Mouse (Mus musculus): ENCODE data around the gene Card9. TPM values are rescaled to one million over a fixed set of nuclear protein-coding genes. Genes with fewer than 3 reads are reported as not detected.

Gene Card9
- total RNA-seq, 1 experiment from 2014 or later = 106 TPM

DNA sequence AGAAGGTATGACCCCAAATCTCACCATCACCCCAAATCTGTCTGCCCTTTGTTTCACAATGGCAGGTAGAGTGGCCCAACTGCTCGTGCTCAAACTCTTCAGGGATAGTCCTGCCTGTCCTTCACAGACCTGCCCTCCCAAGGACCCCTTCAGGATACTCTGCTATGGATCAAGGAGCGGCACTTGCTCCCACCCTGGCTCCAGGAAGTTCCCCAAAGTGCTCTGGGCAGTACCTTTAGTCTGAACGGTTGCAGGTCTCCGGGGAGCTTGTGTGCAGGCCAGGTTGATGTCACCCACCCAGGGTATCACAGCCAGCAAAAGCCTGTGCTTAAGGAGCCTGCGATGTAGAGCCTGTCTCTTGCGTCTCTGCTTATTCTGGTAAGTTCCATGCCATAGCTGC, 7.2 kb upstream of the Card9 start:
- no peak for ATAC-seq (replicated peaks; ENCODE audit: insufficient number of reproducible peaks, low FRiP score, low TSS enrichment, poor library complexity, severe bottlenecking)

DNA sequence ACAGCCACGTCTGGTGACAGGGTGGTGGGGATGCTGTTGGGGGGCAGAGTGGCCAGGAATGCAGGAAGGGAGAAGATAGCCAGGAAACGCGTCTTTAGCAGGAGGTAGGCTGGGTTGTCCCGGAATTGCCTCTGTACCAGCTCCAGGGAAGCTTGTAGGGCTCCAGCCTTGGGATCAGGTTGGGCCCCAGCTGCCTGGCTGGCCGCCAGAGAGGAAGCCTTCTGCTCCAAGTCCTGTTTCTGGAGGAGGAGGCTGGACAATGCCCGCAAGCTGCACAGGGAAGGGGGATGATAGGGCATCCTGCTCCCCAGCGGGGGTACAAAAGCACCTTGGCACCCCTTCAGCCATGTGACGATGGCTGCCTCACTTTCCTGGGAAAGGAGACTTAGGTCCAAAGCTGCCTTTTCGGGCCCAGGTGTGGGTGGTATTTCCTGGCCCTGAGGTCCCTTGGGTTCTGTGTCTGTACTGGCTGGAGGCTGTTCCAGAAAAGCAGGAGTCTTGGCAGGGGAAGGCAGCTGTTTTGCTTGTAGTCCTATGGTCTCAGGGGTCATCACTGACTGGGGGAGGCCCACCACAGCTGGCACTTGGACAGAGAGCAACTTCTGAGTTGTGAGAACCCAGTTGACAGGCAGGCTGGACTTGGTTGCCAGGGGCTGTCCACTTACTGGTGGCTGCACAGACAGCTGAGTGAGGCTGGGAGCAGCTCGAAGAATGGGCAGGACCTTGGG, 4.2 kb upstream of the Card9 start:
- ATAC-seq (replicated peaks; ENCODE audit: insufficient number of reproducible peaks, low FRiP score, low TSS enrichment, poor library complexity, severe bottlenecking) = no peak

DNA sequence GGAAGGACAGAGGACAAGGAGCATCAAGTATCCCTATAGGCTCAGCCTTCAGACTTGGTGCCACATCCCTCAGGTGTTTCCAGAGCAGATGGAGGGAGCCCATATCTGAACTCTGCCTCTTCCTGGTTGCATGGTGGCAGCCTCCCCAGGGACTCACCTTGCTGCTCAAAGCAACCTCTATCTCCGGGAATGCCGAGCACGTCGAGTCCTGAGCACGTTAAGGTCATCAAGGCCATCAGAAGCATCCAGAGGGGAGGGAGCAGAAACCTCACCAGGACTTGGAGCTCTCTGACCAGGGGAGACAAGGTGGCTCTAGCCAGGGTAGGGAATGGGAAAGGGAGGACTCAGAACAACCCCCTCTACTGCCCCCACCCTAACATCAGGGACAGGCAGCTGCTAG, 2.8 kb upstream of the Card9 start:
- ATAC-seq (replicated peaks; ENCODE audit: insufficient number of reproducible peaks, low FRiP score, low TSS enrichment, poor library complexity, severe bottlenecking) = no peak

DNA sequence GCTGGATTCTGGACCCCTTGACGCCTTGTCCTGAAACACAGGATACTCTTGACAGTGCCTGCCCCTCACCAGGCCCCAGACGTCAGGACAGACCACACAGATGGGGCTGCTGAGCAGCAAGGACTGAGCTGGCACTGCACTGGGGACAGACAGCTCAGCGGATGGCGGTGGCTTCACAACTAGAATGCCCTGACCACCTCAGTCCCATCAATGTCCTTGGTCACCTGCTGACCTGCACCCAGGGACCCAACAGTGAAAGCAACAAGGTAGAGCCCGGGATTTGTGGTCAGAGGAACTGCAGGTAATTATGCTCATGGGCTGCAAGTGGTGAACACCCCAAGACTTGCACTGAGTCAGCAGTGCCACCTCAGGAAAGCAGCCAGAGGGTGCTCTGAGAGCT, 2.3 kb upstream of the Card9 start:
- ATAC-seq (replicated peaks; ENCODE audit: insufficient number of reproducible peaks, low FRiP score, low TSS enrichment, poor library complexity, severe bottlenecking) = no peak

DNA sequence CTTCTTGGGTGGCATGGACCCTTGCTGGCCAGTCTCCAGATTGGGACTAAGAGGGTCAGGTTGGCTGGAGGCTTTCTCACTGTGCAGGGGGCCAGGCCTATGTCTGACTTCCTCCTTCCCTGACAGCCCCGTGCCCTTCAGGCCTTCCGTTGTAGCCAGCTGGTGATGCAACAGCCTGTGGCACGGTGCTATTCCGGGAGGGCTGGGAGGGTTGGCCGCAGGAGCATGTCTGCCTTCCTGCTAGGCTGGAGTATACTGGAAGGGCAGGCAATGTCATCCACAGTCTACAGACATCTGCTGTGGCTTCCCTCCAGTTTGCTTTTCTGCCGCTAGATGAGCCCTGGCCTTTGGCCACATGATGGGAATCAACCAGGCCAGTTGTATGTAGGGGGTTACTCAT, 735 bp downstream of the Card9 start:
- peak; percentile 51 for ATAC-seq (replicated peaks; ENCODE audit: insufficient number of reproducible peaks, low FRiP score, low TSS enrichment, poor library complexity, severe bottlenecking)

DNA sequence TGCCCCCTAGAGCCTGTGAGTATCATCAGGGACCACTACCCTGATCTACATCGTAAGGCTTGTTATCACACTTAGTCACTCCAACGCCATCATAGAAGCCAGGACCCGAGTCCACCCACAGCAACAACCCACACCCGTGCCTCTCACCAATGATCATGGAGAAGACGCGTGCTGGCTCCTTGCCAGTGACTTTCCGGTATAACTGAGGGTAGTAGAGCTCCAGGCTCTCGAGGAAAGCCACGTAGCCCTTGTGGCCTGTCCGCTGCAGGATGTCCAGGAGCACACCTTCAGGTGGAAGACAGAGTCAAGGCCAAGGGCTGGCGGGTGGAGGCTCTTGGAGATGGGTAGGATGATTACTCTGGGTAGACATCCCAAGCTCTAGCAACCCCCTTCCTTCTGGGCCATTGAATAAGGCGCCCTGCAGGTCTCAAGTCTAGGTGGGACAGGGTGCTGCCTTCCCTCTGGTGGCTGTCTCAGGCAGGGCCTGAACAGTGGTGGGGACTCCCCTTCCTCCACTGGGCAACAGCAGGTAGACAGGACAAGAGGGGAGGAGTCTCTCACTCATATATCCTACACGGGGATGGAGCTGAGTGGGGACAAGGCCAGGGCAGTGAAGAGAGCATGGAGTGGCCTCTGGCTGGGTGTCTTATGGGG, 1.9 kb downstream of the Card9 start:
- no peak for ATAC-seq (replicated peaks; ENCODE audit: insufficient number of reproducible peaks, low FRiP score, low TSS enrichment, poor library complexity, severe bottlenecking)

DNA sequence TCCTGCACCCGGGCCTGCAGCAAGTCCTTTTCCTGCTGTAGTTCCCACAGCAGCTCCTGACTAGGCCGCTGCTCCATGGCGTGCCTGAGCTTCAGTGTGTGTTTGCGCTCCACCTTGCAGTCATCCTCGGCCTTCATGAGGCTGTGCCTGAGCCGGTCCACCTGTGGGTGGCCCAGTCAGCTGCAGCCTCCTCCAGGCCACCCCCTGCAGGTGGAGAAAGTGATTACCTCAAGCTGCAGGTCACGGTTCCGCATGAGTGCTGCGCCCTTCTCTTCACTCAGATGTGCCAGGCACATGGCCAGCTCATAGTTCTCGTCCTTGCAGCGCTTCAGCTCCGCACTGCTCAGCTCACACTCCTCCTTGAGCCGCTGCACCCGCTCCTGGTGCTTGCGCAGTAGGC, 3.2 kb downstream of the Card9 start:
- no peak for ATAC-seq (replicated peaks; ENCODE audit: insufficient number of reproducible peaks, low FRiP score, low TSS enrichment, poor library complexity, severe bottlenecking)

DNA sequence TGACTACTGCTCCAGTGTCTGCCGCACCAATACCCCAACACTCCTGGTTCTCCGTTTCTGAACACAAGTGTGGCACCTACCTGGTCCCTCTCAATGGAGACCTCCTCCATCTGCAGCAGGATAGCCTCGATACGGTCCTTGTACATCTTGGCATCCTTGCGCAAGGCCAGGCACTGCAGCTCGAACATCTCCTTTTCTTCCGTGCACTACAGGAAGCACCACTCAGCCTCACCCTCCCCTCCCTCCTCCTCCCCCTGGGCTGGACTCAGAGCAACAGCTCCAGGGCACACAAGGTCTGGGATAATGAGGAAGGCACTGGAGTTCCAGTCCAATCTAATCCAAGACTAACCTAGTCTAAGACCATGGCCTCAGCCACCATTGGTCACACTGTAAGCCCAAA, 4.0 kb downstream of the Card9 start:
- ATAC-seq (replicated peaks; ENCODE audit: insufficient number of reproducible peaks, low FRiP score, low TSS enrichment, poor library complexity, severe bottlenecking) = no peak

DNA sequence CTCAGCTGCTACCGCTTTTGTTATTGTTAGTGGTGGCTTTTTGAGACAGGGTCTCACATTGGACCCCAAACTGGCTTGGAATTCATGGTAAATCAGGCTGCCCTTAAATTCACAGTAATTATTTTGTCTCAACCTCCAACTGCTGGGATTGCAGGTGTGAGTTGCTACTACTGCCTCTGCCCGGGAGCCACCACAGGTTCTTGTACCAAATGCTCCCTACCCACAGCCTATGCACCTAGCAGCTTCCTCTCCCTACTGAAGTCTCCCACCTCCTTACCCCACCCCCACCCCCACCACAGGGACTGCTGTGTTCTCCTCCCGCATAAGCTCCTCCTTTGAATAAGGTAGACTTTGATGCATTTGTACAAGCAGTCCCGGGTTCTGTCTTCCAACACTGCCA, 4.5 kb downstream of the Card9 start:
- ATAC-seq (replicated peaks; ENCODE audit: insufficient number of reproducible peaks, low FRiP score, low TSS enrichment, poor library complexity, severe bottlenecking) = no peak

DNA sequence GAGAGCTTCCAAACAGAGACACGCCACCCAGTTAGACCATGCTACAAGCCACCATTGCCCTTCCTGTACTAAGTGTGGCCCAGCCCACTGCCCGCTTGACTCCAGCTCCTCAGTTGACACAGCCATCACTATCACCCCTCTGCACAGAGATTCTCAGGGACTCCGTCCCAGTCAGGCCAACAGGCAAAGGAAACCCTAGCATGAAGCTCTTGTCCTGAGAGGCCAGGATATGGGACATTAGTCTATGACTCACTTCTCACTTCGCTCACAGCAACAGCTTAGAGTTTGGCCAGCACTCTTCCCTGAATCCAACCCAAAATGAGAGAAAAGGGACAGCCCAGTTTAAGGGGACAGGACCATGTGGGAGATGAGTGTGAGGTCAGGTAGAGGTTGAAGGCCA, 6.3 kb downstream of the Card9 start:
- ATAC-seq (replicated peaks; ENCODE audit: insufficient number of reproducible peaks, low FRiP score, low TSS enrichment, poor library complexity, severe bottlenecking) = no peak

DNA sequence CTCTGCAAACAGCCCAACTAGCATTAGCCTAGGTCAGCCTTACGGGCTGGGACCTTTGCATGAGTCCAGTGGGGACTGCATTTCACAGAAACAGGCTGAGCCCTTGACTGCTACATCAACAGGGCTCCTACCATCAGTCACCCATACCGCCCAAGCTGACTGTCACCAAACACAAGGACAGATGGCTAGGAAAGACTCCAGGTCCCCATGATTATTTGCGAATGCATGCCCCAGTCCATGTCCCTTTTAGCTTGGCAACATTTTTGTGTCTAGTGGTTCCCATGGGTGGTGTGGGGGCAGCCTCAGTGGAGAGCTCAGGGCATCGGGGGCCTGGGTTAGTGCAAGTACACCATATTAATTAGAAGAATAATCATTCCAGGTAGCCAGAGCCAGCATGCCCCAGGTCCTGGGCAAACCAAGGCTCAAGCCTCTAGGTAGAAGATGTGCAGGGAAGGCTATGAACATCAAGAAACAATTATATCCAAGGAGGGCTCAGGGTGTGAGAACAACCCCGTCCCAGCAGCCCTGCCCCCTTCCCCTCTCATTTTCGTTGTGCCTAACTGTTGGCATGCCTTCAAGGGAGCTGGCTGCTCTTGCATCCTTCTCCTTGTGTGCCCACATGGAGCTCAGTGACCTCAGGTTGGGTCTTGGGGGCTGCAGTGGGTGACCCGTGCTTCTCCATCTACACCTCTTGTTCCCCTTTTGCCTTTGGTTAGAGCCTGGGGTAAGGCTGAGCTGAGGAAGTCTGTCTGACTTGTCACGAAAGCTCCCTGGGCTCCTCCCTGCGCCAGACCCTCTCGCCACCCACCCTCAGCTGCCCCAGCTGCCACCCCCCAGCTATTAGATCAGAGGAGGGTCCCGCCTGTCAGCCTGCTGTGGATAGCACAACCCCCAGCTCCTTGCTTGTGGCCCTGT, 7.4 kb downstream of the Card9 start:
- no peak for ATAC-seq (replicated peaks; ENCODE audit: insufficient number of reproducible peaks, low FRiP score, low TSS enrichment, poor library complexity, severe bottlenecking)

DNA sequence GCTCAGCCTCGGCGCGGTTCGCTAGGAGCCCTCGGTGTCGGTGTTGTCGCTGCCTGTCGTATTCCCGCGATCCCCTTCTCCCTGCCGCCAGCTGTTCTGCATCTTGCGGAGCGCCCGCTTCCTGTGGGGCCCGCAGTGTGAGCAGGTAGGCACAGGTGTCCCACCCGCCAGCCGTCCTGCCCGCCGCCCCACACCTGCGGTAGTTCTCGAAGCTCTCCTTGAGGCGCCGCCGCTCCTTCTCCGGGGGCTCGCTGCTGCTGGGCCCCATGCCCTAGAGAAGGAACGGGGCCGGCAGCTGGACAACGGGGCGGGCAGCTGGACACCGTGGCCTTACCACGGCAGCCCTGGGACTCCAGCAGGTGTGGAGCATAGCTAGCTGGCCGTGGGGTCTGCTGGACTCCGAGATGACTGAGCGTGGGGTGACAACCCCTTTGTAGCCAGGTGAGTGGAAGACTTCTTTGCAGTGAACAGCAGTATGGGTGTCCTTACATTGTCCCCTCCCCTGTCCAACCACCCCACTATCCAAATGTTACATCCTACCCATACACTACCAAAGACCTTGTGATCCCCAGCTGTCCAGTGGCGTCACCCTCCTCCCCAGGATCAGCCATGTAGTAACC, 8.3 kb downstream of the Card9 start:
- no peak for ATAC-seq (replicated peaks; ENCODE audit: insufficient number of reproducible peaks, low FRiP score, low TSS enrichment, poor library complexity, severe bottlenecking)

DNA sequence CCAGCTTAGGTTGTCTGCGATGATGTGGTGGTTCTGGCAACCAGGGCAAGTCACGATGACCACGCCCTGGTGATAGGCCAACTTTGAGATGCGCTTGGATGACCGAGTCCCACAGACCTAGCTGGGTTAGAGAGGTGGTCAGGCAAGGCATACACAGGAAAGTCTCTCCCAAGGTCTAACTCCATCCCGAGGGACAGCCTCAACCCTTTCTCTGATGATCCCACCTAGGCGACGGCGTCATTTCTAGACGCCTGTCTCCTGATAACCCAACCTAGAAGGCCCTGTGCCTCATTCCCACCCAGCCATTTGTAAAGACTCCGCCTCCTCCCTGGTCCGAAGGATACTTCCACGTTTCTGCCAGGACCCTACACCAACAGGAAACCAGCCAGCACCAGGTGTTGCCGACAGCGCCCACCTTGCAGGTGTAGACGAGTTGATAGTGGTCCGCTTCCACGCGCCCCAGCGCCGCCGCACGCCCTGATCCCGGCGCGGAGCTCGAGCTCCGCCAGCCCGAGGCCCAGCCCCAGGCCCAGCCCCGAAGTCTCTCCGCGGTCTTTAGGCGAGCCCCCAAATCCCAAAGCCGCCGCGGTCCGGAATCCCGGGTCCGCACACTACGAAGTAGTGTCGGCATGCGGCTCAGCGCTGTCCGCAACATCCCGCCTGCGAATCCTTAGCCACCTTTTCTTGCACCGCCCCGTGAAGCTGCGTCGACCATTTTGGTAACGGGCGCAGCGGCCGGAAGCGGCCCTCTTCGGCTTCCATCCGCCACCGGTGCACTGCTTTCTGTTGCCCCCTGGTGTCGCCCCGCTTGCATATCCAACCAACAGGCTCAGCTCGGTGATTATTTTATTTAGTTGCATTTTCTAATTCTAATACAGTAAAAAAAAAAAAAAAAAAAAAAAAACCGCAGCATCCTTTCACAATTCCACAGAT, 9.1 kb downstream of the Card9 start, which contains the start of gene Dnlz:
Gene Dnlz, minus strand, starts transcription at position 753 of the 933 bp plus-strand sequence.
- peak; percentile 84 for ATAC-seq (replicated peaks; ENCODE audit: insufficient number of reproducible peaks, low FRiP score, low TSS enrichment, poor library complexity, severe bottlenecking)

DNA sequence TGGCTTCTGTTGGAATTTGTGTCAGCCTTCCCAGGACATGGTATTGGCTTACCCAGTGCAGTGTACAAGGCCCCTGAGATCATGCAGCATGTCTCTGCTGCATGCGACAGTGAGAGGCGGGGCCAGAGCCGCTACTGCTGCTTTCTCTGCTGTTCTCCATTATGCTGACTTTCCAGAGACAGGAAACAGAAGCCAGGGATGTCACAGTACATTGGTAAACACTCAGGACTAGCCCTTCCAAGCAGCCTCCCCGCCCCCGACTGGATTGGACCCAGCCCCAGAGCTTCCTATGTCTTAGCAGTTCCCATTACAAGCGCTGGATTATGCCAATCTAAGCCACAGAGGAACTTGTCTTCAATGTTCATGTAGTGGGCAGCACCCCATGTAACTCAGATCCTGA, 12.5 kb downstream of the Card9 start:
- ATAC-seq (replicated peaks; ENCODE audit: insufficient number of reproducible peaks, low FRiP score, low TSS enrichment, poor library complexity, severe bottlenecking) = no peak

DNA sequence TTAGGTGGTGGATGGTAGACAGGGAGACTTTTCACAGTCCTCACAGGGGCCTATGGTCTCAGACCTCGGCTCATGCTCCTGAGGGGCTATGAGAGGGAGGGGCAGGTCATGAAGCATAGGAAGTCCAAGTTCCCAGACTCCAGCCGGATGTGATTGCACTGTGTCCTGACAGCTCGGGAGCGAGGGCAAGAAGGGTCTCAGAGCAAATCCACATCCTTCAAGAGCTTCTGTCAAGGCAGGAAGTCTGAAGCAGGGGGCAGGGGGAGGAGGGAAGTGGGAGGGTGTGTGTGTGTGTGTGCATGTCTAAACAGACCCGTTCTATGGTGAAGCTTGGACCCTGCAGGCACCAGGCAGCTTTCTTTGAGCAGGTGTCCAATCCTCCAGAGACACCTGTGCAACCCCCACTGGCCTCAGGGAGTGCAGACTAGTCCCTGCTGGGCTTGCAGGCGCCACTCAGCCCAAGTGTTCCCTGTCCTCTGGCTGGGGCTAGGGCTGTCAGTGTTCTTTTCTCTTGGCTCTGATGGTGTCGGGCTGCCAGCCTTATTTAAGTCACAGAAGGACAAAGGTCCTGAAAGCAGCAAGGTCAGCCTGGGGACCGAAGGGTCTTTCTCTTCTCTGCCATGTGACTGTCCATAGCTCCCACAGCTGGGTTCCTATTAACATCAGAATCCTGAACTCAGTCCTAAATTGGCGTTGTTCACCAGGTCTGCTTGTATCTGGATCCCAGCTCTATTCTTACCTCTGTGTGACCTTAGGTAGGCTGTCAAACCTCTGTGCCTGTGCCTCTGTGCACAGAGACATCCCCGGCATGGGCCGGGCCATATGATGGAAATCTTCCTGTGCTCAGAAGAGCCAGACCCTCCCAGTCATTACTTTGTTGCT, 17.9 kb downstream of the Card9 start:
- ATAC-seq (replicated peaks; ENCODE audit: insufficient number of reproducible peaks, low FRiP score, low TSS enrichment, poor library complexity, severe bottlenecking) = no peak

DNA sequence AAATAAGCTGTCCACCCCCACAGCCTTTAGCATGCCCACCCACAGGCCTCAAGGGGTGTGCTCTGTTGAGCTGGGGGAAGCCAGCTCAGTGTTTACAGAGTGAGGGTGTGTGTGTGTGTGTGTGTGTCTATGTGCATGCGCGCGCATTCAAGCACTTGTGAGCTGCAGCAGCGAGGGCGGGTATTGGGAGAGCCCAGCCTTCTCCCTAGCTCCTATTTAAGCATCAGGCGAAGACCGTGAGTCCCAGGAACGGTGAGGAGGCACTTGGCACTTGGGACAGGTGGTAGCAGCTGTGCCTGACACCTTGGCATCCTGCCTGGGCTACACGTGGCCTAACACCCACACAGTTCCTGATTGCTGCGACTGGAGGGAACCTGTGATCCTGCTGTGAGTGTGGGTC, 18.7 kb downstream of the Card9 start:
- ATAC-seq (replicated peaks; ENCODE audit: insufficient number of reproducible peaks, low FRiP score, low TSS enrichment, poor library complexity, severe bottlenecking) = no peak

DNA sequence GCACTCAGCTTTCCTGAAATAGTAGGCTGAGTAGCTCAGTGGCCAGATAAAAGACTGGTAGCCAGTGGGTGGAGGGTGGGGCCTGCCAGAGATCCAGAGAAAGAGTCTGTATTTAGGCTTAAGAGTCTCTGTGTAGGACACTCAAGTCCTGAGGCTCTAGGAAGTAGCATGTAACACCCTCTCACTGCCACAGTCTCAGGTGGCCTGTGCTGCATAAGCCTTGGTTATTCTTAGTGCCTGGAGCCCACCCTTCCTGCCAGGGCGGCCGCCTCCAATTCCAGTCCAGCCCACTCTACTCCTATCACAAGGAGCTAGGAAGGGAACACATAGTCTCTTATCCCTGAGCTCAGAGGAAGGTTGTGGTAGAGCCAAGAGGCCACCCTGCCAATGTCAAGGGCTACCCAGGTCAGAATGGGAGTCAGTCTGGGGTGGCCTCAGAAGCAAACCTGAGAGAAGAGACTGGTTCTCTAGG, 19.2 kb downstream of the Card9 start:
- no peak for ATAC-seq (replicated peaks; ENCODE audit: insufficient number of reproducible peaks, low FRiP score, low TSS enrichment, poor library complexity, severe bottlenecking)
